Mouse (Mus musculus) urinary bladder, adult 18-20 months (tissue): ENCODE results near the gene Pex5l.

Source experiments
- DNase-seq, 2 experiments: peaks; one replicate each; pipeline ENCODE4 v3.0.0; 2022; ENCODE audit warnings: low spot score in 2 of 2, mixed read lengths in 2 of 2

The Pex5l gene

GRCm38 (mm10) chr3:33063590-33063989, 79.5 kb downstream of the Pex5l start:
- no peak for DNase-seq

- no peak for DNase-seq
These were observed 81.6 kb downstream of the Pex5l start for GRCm38 (mm10) chr3:33061428-33061827.

DNA sequence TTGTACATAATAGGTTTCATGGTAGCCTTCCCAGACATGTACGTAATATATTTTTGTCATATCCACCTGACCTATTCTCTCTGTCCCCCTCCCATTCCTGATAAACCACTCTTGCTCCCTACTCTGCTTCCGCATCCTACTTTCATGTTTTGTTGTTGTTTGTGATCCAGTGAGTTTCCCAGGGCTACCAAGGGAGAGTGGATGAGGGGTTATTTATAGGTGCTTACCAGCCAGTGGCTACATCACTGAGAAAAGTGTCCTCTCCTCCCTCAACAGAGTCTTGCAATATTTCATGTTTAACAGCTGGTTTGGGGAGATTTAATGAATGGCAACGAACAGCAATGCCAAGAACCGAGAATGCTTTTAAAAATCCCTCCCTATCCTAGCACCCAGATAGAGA, 82.0 kb downstream of the Pex5l start:
- no peak for DNase-seq

- no peak for DNase-seq
These were observed 82.6 kb downstream of the Pex5l start for GRCm38 (mm10) chr3:33060343-33060937.

- DNase-seq, result no peak
These were observed 94.7 kb downstream of the Pex5l start for GRCm38 (mm10) chr3:33048304-33048703.

- DNase-seq, result no peak
These were observed 98.3 kb downstream of the Pex5l start for GRCm38 (mm10) chr3:33044799-33045106.

GRCm38 (mm10) chr3:33043896-33044798, 98.9 kb downstream of the Pex5l start:
- peak in 1 of 2 experiments; percentile 11 for DNase-seq

DNA sequence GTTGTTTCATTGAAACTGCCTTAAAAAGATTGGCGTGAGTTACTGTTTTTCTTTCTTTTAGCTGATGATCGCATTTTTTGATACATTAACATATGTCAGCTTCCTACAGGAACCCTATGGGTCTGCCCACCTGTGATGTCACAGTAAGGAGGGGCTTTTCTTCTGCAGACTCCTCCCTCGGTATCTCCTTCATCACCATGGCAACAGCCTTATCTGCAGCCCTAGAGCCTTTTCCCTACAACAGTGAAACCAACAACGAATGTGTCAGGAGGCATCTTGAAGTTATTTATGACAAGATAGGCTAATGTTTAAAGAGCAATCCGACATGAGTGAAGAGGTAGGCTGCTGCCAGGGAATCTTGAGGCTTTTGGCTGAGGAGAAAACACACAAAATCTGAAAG, 118.5 kb downstream of the Pex5l start:
- no peak for DNase-seq

DNA sequence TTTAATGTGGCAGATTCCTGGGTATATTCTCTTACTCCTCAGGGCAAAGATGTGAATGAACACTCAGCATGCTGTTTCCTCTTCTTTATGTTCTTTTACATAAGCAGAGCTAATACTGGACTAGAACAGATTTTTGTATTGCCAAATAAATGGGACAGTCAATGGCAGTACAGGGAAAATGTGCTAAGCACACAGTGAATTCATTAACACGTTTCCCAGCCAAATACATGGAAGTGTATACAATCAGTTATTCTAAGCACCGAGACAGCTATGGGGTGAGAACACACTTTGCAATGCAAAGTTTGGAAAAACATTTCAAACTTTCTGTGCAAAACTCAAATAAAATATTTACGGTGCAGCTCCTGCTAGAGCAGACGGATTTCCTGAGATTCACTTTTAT, 139.1 kb downstream of the Pex5l start:
- no peak for DNase-seq

- DNase-seq, result no peak
These were observed 141.3 kb downstream of the Pex5l start for GRCm38 (mm10) chr3:33001769-33002168.

- no peak for DNase-seq
These were observed 142.5 kb downstream of the Pex5l start for GRCm38 (mm10) chr3:33000383-33001015.

- DNase-seq, result no peak
These were observed 151.1 kb downstream of the Pex5l start for GRCm38 (mm10) chr3:32991713-32992575.

- no peak for DNase-seq
These were observed 155.2 kb downstream of the Pex5l start for GRCm38 (mm10) chr3:32987806-32988205.

GRCm38 (mm10) chr3:32985141-32985540, 157.9 kb downstream of the Pex5l start:
- DNase-seq, result no peak

DNA sequence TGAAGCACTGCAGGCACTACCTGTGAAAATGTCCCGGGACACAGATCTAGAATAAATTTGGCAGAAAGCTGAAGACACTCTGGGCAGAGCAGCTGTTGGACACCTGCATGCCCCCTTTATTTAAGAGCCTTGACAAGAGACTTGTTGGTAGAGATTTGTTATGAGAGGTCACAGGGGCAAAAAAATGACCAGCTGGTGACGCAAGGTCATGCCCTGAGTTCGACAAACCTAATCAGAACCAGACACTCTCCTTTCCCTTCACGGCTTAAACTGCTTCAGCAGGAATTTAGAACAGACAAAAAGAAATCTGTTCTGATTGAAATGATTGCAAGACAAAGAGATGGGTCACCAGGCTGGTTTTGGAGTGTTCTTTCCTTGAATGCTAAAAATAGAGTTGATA, 163.1 kb downstream of the Pex5l start:
- no peak for DNase-seq

DNA sequence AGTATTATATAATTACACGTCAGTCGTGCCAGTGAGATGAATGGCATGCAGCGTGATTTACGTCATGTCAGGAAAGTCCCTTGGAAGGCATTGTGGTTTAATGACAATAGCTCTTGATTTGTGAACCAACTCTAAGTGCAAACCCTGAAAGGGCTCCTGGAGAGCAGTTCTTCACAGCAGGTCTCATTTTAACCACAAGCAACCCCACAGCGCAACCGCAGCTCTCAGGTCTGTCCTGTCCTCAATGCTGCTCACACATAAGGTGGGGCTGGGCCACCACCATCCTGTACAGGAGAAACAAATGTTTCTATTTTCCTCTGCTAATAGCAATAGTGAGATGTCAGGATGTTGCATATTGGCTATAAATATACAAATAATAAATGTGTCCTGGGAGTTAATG, 163.8 kb downstream of the Pex5l start:
- no peak for DNase-seq

DNA sequence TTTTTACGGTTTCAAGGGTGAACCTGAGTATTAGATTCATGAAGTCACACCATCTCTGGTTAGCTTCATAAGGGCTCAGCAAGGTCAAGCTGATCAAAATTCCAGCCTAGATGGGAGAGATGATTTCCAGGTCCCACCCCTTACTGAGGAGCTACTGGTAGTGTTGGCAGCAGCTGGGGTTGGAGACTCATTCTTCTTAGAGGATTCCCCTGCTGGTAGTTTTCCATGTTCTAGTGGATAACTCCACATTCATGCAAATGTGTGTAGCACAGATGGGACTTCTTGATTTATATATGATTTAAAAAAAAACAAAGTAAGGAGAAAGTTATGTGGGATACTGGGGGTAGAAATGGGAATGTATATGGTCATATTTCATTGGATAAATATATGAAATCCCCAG, 172.8 kb downstream of the Pex5l start:
- DNase-seq, result no peak

- no peak for DNase-seq
These were observed 174.2 kb downstream of the Pex5l start for GRCm38 (mm10) chr3:32968671-32969425.

DNA sequence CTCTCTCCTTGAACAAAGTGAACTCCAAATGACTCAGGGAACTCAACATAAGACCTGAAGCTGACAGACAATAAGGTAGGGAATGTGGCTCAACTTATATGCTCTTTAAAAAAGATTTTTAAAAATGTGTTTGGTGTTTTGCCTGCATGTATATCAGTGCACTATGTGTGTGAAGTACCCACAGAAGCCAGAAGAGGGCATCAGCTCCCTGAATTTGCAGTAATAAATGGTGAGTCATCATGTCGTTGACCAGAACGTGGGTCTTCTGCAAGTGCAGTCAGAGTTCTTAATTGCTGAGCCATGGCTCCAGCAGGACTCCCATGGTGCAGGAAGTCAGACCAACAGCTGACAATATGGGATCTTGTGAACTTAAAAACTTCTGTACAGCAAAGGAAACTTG, 177.5 kb downstream of the Pex5l start:
- no peak for DNase-seq

GRCm38 (mm10) chr3:32961494-32961893, 181.6 kb downstream of the Pex5l start:
- no peak for DNase-seq

DNA sequence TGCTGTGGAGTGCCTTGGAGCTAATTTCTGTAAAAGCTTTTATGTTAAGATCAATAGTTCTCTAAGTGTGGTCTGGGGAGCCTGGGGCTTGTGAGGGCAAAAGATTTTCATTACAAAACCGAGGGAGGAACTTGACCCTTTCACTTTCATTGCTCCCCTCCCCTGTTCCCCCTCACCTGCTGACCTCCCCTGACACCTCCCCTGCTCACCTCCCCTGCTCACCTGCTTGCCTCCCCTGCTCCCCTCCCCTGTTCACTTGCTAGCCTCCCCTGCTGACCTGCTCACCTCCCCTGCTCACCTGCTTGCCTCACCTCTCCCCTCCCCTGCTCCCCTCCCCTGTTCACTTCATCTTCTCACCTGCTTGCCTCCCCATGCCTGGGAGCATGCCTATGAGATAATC, 191.7 kb downstream of the Pex5l start:
- no peak for DNase-seq
